Mouse (Mus musculus) c-Kit-positive CD71-negative TER-119-negative erythroid progenitor cells, embryonic 14.5 days (primary cell): Measurements from ENCODE around the gene Ccdc71.

Experiments
- DNase-seq: peaks from one replicate; pipeline ENCODE4 v3.0.0-alpha.2; 2013; ENCODE audit warnings: low read depth

Gene Ccdc71

GRCm38 (mm10) chr9:108490559-108491285 lies 30.4 kb downstream of the Ccdc71 start, which contains the start of gene Usp19:
Gene Usp19, plus strand, starts transcription at chr9:108490602.
- DNase-seq: peak; percentile 94

GRCm38 (mm10) chr9:108491286-108491580 lies 30.9 kb downstream of the Ccdc71 start:
- DNase-seq: no peak

- DNase-seq: no peak
Observed at GRCm38 (mm10) chr9:108492043-108492750, 31.9 kb downstream of the Ccdc71 start.

- no peak for DNase-seq
Observed at GRCm38 (mm10) chr9:108493246-108493645, 32.9 kb downstream of the Ccdc71 start.

DNA sequence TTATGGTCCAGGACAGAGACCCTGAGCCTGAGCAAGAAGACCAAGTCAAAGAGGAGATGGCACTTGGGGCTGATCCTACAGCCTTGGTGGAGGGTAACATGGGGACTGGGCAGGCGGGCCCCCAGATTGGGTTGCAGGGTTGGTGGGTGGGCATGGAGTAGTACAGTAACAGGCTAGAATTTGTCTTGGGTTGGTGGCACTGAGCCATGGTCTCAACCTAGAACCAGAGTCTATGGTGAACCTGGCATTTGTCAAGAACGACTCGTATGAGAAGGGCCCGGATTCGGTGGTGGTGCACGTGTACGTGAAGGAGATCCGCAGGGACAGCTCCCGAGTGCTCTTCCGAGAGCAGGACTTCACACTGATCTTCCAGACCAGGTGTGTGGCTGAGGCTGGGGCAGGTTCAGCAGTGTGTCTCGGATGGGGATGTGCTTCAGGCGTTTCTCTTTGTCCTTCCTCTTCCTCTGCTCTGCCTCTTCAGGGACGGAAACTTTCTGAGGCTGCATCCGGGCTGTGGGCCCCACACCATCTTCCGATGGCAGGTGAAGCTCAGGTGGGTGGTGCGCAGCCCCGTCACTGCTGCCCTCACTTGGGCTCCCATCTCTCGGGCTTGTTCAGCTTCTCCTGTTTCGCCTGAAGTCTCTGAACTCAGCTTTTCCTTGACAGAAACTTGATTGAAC lies 34.0 kb downstream of the Ccdc71 start:
- DNase-seq: no peak

DNA sequence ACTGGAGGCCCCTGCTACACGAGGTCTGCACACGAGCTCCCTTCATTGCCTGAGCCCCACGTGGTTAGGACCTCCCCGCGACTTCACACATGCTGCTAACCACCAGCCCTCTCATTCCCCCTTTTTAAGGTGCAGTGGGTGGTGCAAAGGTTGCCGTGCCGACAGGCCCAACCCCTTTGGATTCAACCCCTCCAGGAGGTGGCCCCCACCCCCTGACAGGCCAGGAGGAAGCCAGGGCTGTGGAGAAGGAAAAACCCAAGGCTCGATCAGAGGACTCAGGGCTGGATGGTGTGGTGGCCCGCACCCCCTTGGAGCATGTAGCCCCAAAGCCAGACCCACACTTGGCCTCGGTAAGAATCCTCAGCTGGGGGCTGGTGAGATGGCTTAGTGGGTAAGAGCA lies 34.6 kb downstream of the Ccdc71 start:
- no peak for DNase-seq

DNA sequence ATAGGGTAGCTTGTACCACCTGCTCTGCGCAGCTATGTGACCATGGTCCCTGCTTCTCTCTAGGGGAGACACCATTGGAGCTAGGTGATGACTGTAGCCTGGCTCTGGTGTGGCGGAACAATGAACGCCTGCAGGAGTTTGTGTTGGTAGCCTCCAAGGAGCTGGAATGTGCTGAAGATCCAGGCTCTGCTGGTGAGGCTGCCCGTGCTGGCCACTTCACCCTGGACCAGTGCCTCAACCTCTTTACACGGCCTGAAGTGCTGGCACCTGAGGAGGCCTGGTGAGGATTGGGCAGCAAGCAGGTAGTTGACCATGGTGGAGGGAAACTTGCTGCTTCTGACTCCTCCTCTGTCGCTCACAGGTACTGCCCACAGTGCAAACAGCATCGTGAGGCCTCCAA lies 38.9 kb downstream of the Ccdc71 start:
- no peak for DNase-seq

DNA sequence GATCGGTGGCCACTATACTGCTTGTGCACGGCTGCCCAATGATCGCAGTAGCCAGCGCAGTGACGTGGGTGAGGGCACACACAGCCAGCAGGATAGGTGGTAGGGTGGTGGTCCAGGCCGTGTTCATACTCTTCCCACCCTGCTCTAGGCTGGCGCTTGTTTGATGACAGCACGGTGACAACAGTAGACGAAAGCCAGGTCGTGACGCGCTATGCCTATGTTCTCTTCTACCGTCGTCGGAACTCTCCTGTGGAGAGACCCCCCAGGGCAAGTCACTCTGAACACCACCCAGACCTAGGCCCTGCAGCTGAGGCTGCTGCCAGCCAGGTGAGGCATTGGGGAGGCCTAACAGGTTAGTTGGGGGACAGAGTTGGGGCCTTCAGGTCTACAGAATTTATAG lies 39.6 kb downstream of the Ccdc71 start:
- no peak for DNase-seq

DNA sequence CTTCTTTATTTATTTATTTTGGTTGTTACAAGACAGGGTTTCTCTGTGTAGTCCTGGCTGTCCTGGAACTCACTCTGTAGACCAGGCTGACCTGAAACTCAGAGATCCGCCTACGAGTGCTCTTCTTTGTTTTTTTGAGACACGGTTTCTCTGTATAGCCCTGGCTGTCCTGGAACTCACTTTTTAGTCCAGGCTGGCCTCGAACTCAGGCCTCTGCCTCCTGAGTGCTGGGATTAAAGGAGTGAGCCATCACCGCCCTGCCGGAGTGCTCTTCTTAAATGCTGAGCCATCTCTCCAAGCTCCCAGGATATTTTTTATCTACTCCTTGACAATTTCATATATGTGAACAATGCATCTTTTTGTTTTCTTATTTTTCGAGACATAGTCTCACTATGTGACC lies 46.6 kb downstream of the Ccdc71 start:
- DNase-seq: no peak

DNA sequence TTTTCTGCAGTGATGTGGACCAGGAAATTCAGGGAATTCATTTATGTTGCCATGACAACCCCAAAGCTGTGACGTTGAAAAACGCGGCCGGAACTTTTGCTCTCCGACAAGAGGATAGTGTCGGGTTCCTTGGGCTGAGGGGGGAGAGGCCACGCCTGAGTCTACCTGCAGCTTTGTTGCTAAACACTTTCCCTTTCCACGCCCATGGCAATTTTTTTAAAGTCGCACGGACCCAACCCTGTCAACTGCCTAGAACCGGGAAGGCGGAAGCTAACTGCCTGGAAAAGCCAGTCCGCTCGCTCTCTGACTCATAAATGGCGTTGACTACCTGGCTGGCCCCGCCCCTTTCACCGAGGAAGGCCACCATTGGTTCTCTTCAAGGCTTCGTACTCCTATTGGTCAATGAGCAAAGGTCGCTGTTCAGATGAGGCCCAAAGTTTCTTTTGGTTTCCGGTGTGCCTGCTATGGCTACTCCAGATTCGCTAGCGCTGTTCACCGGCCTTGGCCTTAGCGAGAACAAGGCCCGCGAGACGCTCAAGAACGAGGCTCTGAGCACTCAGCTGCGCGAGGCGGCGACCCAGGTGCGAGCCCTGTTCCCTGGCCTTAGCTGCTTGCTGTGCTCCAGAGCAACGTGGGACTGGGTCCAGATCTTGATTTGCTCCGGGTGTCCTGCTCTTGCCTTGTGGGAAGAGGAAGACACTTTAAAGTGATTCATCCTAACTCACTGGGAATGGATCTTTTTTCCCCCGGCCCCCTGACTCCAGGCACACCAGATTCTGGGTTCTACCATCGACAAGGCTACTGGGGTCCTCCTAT lies 47.5 kb downstream of the Ccdc71 start, which contains the start of gene Qars:
Gene Qars, plus strand, starts transcription at position 88 of the 816 bp plus-strand sequence.
- peak; percentile 95 for DNase-seq

- no peak for DNase-seq
Observed at GRCm38 (mm10) chr9:108508776-108509175, 48.4 kb downstream of the Ccdc71 start.
